Mouse (Mus musculus) CH12.LX (cell line): ENCODE results near the gene Prap1. TPM values are rescaled to one million over a fixed set of nuclear protein-coding genes. Genes with fewer than 3 reads are reported as not detected.

Experiments used
- DNase-seq: peaks from one replicate; pipeline ENCODE4 v3.0.0-alpha.2; 2013; ENCODE audit errors: extremely low read depth
- H3K27ac ChIP-seq: 2 replicates; pipeline ENCODE4 v1.5.1; 2012; ENCODE audit warnings: low read depth, mild to moderate bottlenecking, control low read depth, moderate library complexity; ENCODE audit not compliant: insufficient read depth
- H3K27me3 ChIP-seq: replicated peaks from 2 replicates; pipeline ENCODE3; 2012; ENCODE audit warnings: inconsistent platforms
- H3K36me3 ChIP-seq, 2 experiments: replicated peaks in 1 of 2; 2 replicates each; pipeline versions ENCODE3 to v1.6.1; 2012; ENCODE audit warnings: inconsistent platforms in 1 of 2, low read length in 1 of 2, mild to moderate bottlenecking in 1 of 2, mixed read lengths in 1 of 2, moderate library complexity in 1 of 2; ENCODE audit not compliant: control insufficient read depth in 1 of 2, insufficient read depth in 1 of 2
- H3K4me1 ChIP-seq, 2 experiments: 2 replicates each; pipeline ENCODE4 v1.6.1; 2012; ENCODE audit warnings: inconsistent platforms in 1 of 2, moderate library complexity in 1 of 2; ENCODE audit not compliant: insufficient read depth in 2 of 2, control insufficient read depth in 1 of 2
- H3K4me2 ChIP-seq: 2 replicates; pipeline ENCODE4 v1.6.1; 2012; ENCODE audit warnings: low read depth, mild to moderate bottlenecking, control low read depth; ENCODE audit not compliant: poor library complexity, insufficient read depth, severe bottlenecking
- H3K4me3 ChIP-seq, 3 experiments: fragments of 150-350 bp in 1 of 3; sonication (generic) in 1 of 3; replicated peaks in 1 of 3; 2 replicates each; pipeline versions ENCODE3 to v1.5.1; 2011 to 2012; ENCODE audit warnings: low read depth in 2 of 3, low read length in 2 of 3, mild to moderate bottlenecking in 2 of 3, moderate library complexity in 2 of 3, control low read depth in 1 of 3, improper control_type of control experiment in 1 of 3, inconsistent platforms in 1 of 3, mixed read lengths in 1 of 3; ENCODE audit not compliant: poor library complexity in 1 of 3
- H3K79me2 ChIP-seq: replicated peaks from 2 replicates; pipeline ENCODE4 v1.6.1; 2012; ENCODE audit warnings: mild to moderate bottlenecking, moderate library complexity; ENCODE audit not compliant: control insufficient read depth, poor library complexity, insufficient read depth, severe bottlenecking; ENCODE audit errors: extremely low read depth
- H3K9ac ChIP-seq: 2 replicates; pipeline ENCODE4 v1.6.1; 2012; ENCODE audit warnings: low read depth, mild to moderate bottlenecking, control low read depth, moderate library complexity; ENCODE audit not compliant: insufficient read depth
- H3K9me3 ChIP-seq: replicated peaks from 2 replicates; pipeline ENCODE3; 2012; ENCODE audit warnings: low read length, inconsistent platforms, mixed read lengths
- CHD1 ChIP-seq: IDR thresholded peaks from 2 replicates; pipeline ENCODE4 v1.6.1; 2012; ENCODE audit warnings: low read depth, low read length, improper control_type of control experiment, inconsistent platforms
- CHD2 ChIP-seq: IDR thresholded peaks from 2 replicates; pipeline ENCODE4 v1.6.1; 2011; ENCODE audit warnings: low read length, improper control_type of control experiment
- CTCF ChIP-seq, 2 experiments: IDR thresholded peaks in 1 of 2; conservative IDR thresholded peaks in 1 of 2; 2 replicates each; pipeline ENCODE4 v1.5.1; 2011 to 2012; ENCODE audit warnings: low read depth in 2 of 2, low read length in 2 of 2, improper control_type of control experiment in 1 of 2, inconsistent platforms in 1 of 2, mild to moderate bottlenecking in 1 of 2, moderate library complexity in 1 of 2
- E2F4 ChIP-seq: IDR thresholded peaks from 2 replicates; pipeline ENCODE4 v1.6.1; 2011; ENCODE audit warnings: low read depth, low read length, improper control_type of control experiment; ENCODE audit not compliant: insufficient replicate concordance
- EP300 ChIP-seq: IDR thresholded peaks from 2 replicates; pipeline ENCODE4 v1.6.1; 2011; ENCODE audit warnings: low read length, improper control_type of control experiment
- ETS1 ChIP-seq: conservative IDR thresholded peaks from 2 replicates; pipeline ENCODE4 v1.6.1; 2012; ENCODE audit warnings: low read depth, mild to moderate bottlenecking, inconsistent platforms, low read length, improper control_type of control experiment, moderate library complexity
- GABPA ChIP-seq: IDR thresholded peaks from 2 replicates; pipeline ENCODE4 v1.6.1; 2012; ENCODE audit warnings: low read depth, low read length, improper control_type of control experiment, inconsistent platforms; ENCODE audit not compliant: insufficient replicate concordance
- JUN ChIP-seq: IDR thresholded peaks from 2 replicates; pipeline ENCODE4 v1.6.1; 2011; ENCODE audit warnings: low read depth, mild to moderate bottlenecking, low read length, improper control_type of control experiment, moderate library complexity; ENCODE audit not compliant: insufficient read depth
- MXI1 ChIP-seq: IDR thresholded peaks from 2 replicates; pipeline ENCODE4 v1.6.1; 2011; ENCODE audit warnings: mild to moderate bottlenecking, low read depth, low read length, improper control_type of control experiment
- MYC ChIP-seq: IDR thresholded peaks from 2 replicates; pipeline ENCODE4 v1.6.1; 2011; ENCODE audit warnings: low read depth, mild to moderate bottlenecking, improper control_type of control experiment, low read length
- NRF1 ChIP-seq: IDR thresholded peaks from 2 replicates; pipeline ENCODE4 v1.6.1; 2014; ENCODE audit warnings: low read depth, mild to moderate bottlenecking, inconsistent platforms, low read length, improper control_type of control experiment, moderate library complexity
- PAX5 ChIP-seq: IDR thresholded peaks from 2 replicates; pipeline ENCODE4 v1.6.1; 2012; ENCODE audit warnings: low read length, inconsistent platforms, mixed read lengths
- RAD21 ChIP-seq: IDR thresholded peaks from 2 replicates; pipeline ENCODE4 v1.6.1; 2011; ENCODE audit warnings: low read depth, mild to moderate bottlenecking, low read length, improper control_type of control experiment, moderate library complexity
- RCOR1 ChIP-seq: conservative IDR thresholded peaks from 2 replicates; pipeline ENCODE4 v1.6.1; 2012; ENCODE audit warnings: low read depth, mild to moderate bottlenecking, inconsistent platforms, low read length, improper control_type of control experiment
- TCF12 ChIP-seq: IDR thresholded peaks from 2 replicates; pipeline ENCODE4 v1.6.1; 2014; ENCODE audit warnings: low read depth, mild to moderate bottlenecking, inconsistent platforms, low read length, improper control_type of control experiment
- UBTF ChIP-seq: IDR thresholded peaks from 2 replicates; pipeline ENCODE4 v1.6.1; 2012; ENCODE audit warnings: low read depth, mild to moderate bottlenecking, inconsistent platforms, low read length, improper control_type of control experiment, moderate library complexity
- USF1 ChIP-seq: IDR thresholded peaks from 2 replicates; pipeline ENCODE4 v1.6.1; 2014; ENCODE audit warnings: low read depth, mild to moderate bottlenecking, inconsistent platforms, low read length, improper control_type of control experiment
- USF2 ChIP-seq: conservative IDR thresholded peaks from 2 replicates; pipeline ENCODE4 v1.6.1; 2011; ENCODE audit warnings: low read depth, low read length, improper control_type of control experiment
- ZKSCAN1 ChIP-seq: IDR thresholded peaks from 2 replicates; pipeline ENCODE4 v1.6.1; 2012; ENCODE audit warnings: low read depth, inconsistent platforms, low read length, improper control_type of control experiment, borderline replicate concordance
- ZNF384 ChIP-seq: IDR thresholded peaks from 2 replicates; pipeline ENCODE4 v1.6.1; 2012; ENCODE audit warnings: low read depth, low read length, improper control_type of control experiment, inconsistent platforms
- dilution Hi-C: fragments of 300-500 bp; cut with MboI; formaldehyde crosslinking; loops from 2 replicates; pipeline ENCODE4 v1.14.3; 2020; ENCODE audit warnings: low sequenced_read_pairs; ENCODE audit not compliant: extremely low pct_unique_long_range_greater_than_20kb, extremely low pct_ligation_motif_present
- in situ Hi-C: fragments of 300-500 bp; cut with MboI; formaldehyde crosslinking; loops from 3 replicates; pipeline ENCODE4 v1.14.3; 2019; ENCODE audit warnings: low sequenced_read_pairs, low pct_ligation_motif_present, low pct_unique_long_range_greater_than_20kb, mixed read lengths
- polyA plus RNA-seq: library from polyadenylated mRNA; unstranded; fragments of >175 nt; gene quantifications from 2 replicates; pipeline ENCODE4 v1.2.1, GENCODE M21; 2012; ENCODE audit warnings: low read depth; ENCODE audit not compliant: insufficient read length
- total RNA-seq, 2 experiments: library from RNA; depleted of rRNA; stranded (reverse); fragments of 300-350 nt in 1 of 2; fragments of >200 nt in 1 of 2; gene quantifications; 2 replicates each; pipeline ENCODE4 v1.2.3; 2012 to 2014

The Prap1 gene
- total and polyA plus RNA-seq, 3 experiments = not detected

- no peak overlapping the region for H3K9ac ChIP-seq
- in situ Hi-C loops (no loop called here), dilution Hi-C loops (no loop called here)
- peaks cover 43% of the 10 kb centered on the region for H3K27me3 ChIP-seq
- DNase-seq = no peak
- no peak overlapping the region for H3K27ac ChIP-seq
- H3K9me3 ChIP-seq = peaks cover 9% of the 10 kb centered on the region
- no peak overlapping the region for H3K4me2 ChIP-seq
- no peak overlapping the region for H3K4me3 ChIP-seq
- H3K4me1 ChIP-seq = peaks cover 6 to 10% of the 10 kb centered on the region in 2 experiments; a peak in 3 of 4 replicates
- no peak for TF ChIP-seq JUN
- no peak for TF ChIP-seq E2F4
- TF ChIP-seq RAD21 = no peak
- TF ChIP-seq TCF12 = no peak
- no peak for TF ChIP-seq ZNF384
- TF ChIP-seq USF2 = no peak
- no peak for TF ChIP-seq GABPA
- no peak for TF ChIP-seq UBTF
- TF ChIP-seq CHD1 = no peak
- TF ChIP-seq USF1 = no peak
- no peak for TF ChIP-seq ZKSCAN1
- TF ChIP-seq NRF1 = no peak
- TF ChIP-seq PAX5 = no peak
- no peak for TF ChIP-seq RCOR1
- no peak for TF ChIP-seq EP300
- no peak for TF ChIP-seq MXI1
- TF ChIP-seq ETS1 = no peak
- TF ChIP-seq MYC = no peak
- no peaks in the 10 kb centered on the region for H3K79me2 ChIP-seq
- H3K36me3 ChIP-seq = no peaks in the 10 kb centered on the region
Measured at GRCm38 (mm10) chr7:140054124-140054523, 39.1 kb upstream of the Prap1 start.

DNA sequence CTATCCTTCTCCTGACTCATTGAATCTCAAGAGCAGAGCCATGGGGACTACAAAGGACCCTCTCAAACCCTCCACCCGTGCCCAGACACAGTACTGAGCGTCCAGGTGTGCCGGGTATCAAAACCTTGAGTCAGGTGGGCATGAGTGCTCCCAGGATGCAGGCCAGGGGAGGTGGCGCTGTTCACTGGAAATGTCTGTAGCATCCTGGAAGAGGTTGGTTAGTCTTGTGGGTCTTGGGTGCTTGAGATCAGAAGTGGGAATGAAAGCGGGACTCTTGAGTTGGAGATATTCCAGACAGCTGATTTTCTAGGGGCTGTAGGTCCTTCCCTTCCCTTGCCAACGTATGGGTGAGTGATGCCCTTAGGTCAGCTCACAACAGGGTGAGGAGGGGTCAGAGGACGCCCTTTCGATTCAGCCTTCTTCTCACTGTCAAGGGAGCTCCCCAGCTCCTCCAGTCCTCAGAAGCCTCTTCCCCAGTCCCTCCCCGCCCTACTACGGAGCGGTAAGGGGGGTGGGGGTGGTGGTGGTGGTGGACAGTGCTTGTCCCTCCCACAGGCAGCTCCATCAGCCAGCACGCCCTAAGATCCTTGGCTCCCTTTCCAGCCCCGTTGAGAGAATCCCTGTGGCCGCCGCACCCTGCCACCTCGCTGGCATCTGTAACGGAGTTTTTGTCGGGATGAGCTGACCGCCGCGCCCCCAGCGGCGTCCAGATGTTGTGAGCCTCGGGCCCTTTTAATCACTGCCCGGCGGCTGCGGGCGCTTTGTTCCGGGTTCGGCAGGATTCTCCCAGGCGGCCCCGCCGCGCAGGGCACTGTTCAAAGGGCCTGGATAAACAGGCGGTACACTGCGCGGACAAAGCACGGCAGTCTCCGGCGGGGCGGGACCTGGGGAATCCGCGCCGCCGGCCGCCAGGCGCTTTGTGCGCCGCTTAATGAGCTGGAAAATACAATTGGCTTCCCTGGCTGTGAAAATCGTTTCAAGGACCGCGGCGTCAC is 35.5 kb upstream of the Prap1 start:
- Histone ChIP-seq H3K79me2 (no peaks in the 10 kb centered on the region), H3K9me3 (peaks cover 9% of the 10 kb centered on the region), H3K4me2 (no peak overlapping the region), H3K27ac (no peak overlapping the region), H3K27me3 (peaks cover 15% of the 10 kb centered on the region), H3K9ac (no peak overlapping the region), H3K4me1 (peaks cover 6 to 14% of the 10 kb centered on the region in 2 experiments; a peak in 3 of 4 replicates), H3K36me3 (no peaks in the 10 kb centered on the region), H3K4me3 (no peak overlapping the region)
- TF ChIP-seq CTCF (conservative IDR thresholded peaks at IDR 0.05 in 1 of 2, IDR thresholded peaks at IDR 0.05 in 1 of 2; ENCODE audit: low read depth in 2 of 2, low read length in 2 of 2) (no peak), CHD2 (no peak), GABPA (no peak)
- dilution Hi-C loops (no loop called here), in situ Hi-C loops (no loop called here)
- no peak for DNase-seq
